Mouse (Mus musculus): ENCODE results near the gene Zfp853.

- TF ChIP-seq POLR2A (IDR thresholded peaks at IDR 0.05; ENCODE audit: control insufficient read depth, extremely low read depth, insufficient read depth, low read length, poor library complexity) (no peak), CTCF (IDR thresholded peaks at IDR 0.05; ENCODE audit: borderline replicate concordance, control insufficient read depth, extremely low read depth, insufficient read depth, low read length, poor library complexity) (peak; percentile 46; the same call in 1 of the 2 replicates)
Measured at GRCm38 (mm10) chr5:143298391-143298790, 5.0 kb upstream of the Zfp853 start.

Data from thymus, adult 2 months (tissue).